Mouse (Mus musculus) megakaryocyte, embryonic 14.5 days (primary cell): Measurements from ENCODE around the gene Atp5d.

Experiments
- FLI1 ChIP-seq: IDR thresholded peaks from 2 replicates; pipeline ENCODE4 v1.6.1; 2012; ENCODE audit warnings: low read length, inconsistent platforms, mixed read lengths
- GATA1 ChIP-seq: IDR thresholded peaks from 3 replicates; pipeline ENCODE4 v1.6.1; 2012; ENCODE audit warnings: mixed read lengths, low read length, inconsistent platforms, borderline replicate concordance

DNA sequence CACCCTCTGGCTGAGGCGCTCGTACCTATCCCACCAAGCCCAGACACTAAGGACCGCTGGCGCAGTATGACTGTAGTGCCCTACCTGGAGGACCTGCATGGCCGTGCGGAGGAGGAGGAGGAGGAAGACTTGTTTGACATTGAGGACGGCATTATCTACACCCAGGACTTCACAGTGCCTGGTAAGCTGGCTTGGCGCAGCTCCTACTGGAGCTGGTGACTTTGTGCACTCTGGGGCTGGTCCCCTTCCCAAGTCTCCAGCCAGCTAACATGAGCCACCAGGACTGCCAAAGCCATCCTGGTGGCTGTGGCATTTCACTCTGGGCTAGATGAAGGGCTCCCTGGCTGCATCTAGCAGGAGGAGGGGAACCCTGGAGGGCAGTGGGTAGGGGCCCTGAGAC lies 10.5 kb upstream of the Atp5d start:
- TF ChIP-seq GATA1 (no peak), FLI1 (no peak)
